Mouse (Mus musculus): Measurements from ENCODE around the gene Plppr3.

The Plppr3 gene

DNA sequence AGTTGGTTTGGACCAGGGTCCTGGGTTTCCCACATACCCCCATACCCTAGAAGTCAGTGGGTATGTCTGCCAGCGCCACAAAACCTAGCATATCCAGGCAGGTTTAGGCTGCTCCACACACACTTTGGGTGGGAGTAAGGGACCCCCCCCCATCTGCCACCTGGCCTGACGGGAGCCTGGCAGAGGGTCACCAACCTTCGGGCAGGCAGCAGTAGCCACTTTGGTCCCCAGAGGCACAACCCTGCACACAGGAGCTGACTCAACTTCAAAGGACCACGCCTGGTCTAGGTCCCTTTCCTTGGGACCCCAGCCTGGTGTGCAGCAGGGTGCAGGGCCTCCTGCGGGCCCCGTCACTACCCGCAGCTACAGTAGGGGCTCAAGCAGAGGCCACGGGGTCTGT lies 54.2 kb downstream of the Plppr3 start:
- DNase-seq (ENCODE audit: low read depth, low spot score): no peak

GRCm38 (mm10) chr10:79819606-79820005 lies 54.8 kb downstream of the Plppr3 start:
- no peak for DNase-seq (ENCODE audit: low read depth, low spot score)

DNA sequence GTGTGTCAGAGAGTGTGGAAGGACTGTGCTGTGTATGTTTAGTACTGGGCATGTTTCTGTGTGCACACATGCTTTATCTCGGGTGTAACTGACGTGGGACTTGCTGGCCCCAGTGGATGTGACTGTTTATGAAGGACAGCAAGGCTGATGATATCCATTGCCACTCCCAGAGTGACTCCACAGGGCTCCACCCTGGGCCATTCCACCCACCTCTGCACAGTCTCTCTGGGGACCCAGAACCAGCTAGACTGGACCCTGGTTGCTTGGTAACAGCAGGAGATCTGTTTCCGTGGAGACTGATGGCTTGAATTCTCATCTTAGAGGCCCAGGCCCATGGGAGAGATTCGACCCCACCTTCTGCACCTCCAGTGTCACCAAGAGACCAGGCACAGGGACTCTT lies 56.2 kb downstream of the Plppr3 start:
- DNase-seq (ENCODE audit: low read depth, low spot score): no peak

DNA sequence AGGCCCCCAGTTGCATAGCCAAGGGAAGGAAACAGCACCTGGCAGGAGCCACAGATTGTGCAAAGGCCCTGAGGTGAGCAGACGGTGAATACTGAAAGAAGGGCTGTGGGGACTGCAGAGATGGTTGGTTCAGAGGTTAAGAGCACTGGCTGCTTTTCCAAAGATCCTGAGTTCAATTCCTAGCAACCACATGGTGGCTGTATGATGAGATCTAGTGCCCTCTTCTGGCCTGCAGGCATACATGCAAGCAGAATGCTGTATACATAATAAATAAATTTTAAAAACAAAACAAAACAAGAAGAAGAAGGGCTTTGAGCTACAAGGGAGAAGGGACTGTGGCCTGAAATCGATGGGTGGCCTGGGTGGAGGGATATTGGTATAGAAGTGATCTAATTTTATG lies 57.3 kb downstream of the Plppr3 start:
- DNase-seq (ENCODE audit: low read depth, low spot score): no peak

DNA sequence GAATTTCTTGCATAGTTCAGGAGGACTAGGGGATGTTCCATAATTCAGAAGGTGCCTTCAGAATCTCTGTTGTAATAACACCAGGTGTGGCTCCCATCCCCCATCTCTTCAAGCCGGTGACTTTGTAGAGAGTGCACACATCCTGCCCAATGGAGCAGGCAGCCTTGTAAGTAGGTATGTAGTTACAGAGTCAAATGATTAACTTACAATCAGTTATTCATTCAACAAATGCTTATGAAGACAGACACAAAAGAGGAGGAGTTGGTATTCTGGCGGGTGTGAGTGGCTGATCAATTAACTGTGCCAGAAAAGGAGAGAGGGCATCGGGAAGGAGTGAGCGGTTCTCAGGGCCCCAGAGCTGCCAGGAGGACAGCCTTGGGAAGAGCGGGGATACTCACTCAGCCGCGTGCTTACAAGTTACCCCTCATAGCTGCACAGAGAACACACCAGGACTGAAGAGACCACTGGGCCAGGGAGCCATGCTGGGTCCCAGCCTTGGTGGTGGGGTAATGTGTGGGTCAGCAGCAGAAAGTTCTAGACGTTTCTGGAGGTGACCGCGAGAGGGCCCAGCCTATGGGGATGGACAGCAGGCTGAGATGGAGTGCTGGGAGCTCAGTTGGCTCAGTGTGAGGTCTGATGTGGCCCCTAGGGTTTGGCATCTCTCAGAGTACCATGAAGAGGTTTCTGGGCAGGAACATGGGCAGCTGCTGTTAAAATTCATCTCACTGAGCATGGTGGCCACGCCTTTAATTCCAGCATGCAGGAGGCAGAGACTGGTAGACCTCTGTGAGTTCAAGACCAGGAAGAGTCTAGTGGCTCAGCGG lies 58.6 kb downstream of the Plppr3 start:
- DNase-seq (ENCODE audit: low read depth, low spot score): no peak

DNA sequence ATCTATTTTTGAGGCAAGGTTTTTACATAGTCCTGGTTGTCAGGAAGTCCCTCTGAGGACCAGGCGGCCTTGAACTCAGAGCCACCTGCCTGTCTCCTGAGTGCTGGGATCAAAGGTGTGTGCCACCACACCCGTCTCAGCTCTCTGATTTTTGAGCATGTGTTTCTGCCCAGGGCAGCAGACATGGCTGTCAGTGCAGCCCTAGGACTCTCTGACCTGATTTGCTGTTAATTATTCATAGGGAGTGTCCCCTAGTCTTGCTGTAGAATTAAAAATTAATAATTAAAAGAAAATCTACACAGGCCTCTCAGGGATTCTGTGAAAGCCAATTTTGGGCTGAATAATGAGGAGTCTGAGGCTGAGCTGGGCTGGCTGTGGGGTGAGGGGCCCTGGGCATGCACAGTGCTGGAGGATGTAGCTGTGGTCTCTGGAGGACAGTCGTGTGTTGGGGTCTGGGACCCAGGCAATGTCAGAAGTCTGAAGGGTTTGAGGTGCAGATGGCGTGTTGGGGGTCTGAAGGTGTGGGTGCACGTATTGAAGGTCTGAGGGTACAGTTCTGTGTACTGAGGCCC lies 60.1 kb downstream of the Plppr3 start:
- DNase-seq (ENCODE audit: low read depth, low spot score): no peak

- peak; percentile 86 for DNase-seq (ENCODE audit: low read depth, low spot score)
Observed at GRCm38 (mm10) chr10:79811736-79812637, 62.4 kb downstream of the Plppr3 start.

Data from brain, adult 2 months (tissue).